Mouse (Mus musculus): ENCODE data around the gene Senp6.

GRCm38 (mm10) chr9:80037997-80038383 lies 28.7 kb upstream of the Senp6 start:
- no peak for TF ChIP-seq CTCF (IDR thresholded peaks at IDR 0.05; ENCODE audit: control insufficient read depth, insufficient read depth, insufficient replicate concordance, low read depth, low read length)
- TF ChIP-seq POLR2A (IDR thresholded peaks at IDR 0.05; ENCODE audit: control insufficient read depth, low read depth, low read length) = no peak

Measured in testis, adult 2 months (tissue).